Mouse (Mus musculus): ENCODE measurements around the gene Mpig6b.

Gene Mpig6b

DNA sequence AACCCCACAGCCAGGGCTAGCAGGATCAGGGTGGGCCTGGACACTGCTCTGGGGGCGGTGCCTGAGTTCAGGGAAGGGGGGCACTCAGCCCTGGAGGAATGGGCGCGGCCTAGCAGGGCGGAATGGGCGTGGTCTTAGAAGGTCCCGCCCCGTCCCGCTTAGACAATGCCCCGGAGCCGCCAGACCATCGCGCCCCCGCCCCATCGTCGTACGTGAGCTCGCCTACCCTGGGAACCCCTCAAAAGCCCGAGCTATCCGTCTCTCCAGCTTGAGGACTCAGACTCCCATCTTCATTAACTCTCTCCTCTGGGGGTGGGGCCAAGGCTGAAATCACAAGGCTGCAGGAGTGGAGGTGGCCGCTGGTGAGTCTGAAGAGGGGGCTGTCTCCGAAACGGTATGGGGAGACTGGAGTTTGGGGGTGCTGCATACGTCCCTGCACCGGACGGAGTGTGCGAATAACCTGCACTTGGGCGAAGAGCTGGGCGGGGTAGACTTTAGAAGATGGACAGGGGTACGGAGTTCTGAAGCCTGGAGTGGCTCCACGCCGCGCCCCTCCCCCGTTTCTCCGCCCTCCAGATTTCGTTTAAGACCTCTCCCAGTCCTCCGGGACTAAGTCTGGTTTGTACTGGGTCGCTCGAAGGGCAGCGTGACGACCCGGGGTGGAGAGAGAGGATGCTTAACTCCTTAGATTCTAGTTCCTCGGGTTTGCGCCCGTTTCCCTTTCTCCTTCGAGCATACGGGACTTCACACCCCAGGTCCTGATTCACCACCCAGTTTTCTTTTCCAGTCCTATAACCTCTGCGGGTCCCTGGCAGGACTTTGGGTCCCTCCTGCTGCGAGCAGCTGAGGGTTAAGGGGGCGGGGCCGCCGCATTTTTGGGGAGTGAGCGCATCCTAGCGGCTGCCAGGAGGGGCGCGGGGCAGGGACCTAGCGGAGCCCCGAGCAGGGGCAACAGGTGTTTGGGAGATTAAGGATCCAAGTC lies 6.8 kb downstream of the Mpig6b start, which contains the start of gene Ddah2:
Ddah2 (plus strand) TSS at position 125 of the 982 bp plus-strand sequence.
- DNase-seq (ENCODE audit: low spot score) = peak; percentile 62

DNA sequence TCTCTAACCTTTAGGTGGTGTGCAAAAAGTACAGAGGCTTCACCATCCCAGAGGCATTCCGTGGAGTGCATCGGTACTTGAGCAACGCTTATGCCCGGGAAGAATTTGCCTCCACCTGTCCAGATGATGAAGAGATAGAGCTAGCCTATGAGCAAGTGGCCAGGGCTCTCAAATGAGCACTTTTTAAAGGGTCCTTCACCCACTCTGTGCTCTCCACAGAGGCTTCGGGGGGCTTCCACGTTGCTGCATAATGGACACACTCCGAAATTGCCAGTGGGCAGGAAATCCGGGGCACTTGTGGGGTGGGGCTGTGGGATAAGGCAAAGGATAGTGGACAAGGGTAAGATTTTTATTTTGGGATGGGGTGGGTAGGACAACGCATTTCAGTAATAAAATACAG lies 7.7 kb downstream of the Mpig6b start:
- no peak for DNase-seq (ENCODE audit: low spot score)

DNA sequence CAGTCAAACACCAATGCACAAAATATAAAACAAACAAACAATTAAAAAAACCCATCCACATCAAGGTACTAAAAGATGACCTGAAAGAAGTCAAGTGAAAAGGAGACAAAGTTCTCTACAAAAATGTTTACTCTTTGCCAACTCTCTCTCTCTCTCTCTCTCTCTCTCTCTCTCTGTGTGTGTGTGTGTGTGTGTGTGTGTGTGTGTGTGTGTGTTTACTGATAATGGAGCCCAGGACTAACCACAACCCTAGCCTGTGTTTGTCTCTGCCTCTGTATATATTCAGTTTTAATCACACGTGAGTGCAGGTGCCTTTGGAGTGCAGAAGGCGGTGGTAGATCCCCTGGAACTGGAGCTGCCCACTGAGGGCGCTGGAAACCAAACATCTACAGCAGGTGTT lies 8.9 kb downstream of the Mpig6b start:
- DNase-seq (ENCODE audit: low spot score) = no peak

DNA sequence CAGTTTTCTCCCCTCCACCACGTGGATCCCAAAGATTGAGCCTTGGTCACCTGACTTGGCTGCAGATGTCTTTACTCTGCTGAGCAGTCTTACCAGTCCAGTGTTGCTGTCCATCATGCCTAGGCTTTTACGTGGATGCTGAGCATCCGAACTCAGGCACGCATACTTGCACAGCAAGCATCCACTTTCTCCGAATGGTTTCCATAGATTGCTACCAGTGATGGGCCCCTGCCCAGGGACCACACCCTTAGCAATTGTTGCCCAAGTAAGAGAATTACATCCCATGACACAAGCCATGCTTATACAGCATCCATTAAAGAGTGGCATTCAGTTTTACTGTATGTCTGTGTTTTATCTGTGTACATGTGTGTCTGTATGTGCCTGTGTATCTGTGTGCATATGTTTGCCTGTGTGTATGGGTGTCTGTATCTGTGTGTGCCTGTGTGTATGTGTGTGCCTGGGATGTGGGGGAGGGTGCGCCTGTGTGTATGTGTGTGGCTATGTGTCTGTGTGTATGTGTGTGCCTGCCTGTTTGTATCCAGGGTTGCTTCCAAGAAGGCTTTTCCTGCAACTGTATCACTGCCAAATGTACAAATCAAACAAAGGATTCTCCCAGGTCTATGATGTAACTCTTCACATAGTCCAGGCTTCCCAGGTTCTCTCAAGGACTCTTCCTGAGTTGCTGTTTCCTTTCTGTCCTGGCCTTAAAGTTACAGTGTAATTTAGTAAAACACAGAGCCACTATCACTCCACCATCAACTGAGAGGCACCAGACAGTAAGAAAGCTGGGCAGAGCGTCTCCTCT lies 10.1 kb downstream of the Mpig6b start:
- no peak for DNase-seq (ENCODE audit: low spot score)

DNA sequence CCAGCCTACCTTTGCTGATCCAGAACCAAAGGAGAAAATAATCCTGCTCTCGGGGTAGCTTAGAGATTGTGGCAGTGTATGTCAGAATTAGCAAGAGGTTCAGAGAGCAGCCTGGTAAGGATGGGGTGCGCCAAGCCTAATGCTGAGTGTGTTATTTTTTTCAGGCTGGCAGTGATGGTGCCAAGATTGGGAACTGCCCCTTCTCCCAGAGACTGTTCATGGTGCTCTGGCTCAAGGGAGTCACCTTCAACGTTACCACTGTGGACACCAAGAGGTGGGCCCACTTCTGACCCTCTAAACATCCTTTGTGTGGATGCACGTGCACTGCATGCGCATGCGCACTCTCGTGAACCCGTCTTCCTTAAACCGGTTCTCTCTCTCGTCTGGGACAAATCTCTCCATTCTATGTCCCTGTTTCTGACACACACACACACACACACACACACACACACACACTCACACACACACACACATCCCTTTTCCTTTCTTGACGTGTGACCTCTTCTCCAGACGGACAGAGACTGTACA lies 13.6 kb downstream of the Mpig6b start:
- no peak for DNase-seq (ENCODE audit: low spot score)

DNA sequence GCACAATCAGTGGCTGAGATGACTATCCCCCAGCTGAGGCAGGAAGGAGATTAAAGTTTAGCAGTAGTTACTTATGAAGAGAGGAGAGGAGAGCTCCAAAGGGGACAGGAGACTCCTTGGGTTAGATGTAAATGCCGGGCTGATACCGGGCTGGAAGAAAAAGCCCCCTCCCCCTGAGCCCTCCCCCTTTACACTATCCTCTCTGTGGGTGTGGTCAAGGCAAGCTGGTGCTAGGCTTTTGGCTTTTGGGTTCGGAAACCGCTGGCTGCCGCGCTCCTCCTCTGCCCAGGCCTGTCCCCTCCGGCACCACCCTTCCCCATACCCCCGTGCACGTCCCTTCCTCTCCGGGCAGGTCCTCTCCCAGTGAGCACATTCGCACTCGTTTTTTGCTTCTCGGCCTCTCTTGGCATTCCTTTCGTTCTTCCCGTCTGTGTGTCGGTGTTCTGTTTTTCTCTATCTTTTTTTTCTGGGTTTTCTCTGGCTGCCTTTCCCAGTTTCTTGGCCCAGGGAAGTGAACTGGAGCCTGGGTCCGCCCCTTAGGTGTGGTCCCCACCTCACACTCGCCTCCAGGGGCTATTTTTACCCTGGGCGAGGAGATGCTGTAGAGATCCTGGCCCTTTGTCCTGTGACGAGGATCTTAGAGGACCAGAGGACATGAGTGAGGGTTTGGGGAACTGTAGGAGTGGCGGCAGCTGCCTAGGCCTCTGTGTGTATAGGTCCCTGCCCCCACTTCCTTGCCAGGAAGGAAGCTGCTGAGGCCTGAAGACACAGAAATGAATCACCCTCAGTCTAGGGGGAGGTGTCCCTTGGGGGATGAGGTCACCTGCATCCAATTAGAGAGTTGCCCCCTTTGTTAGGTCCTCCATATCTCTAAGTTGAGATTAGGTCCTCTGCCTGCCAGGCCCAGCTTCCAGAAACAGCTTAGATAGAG lies 14.6 kb downstream of the Mpig6b start:
- DNase-seq (ENCODE audit: low spot score) = no peak

DNA sequence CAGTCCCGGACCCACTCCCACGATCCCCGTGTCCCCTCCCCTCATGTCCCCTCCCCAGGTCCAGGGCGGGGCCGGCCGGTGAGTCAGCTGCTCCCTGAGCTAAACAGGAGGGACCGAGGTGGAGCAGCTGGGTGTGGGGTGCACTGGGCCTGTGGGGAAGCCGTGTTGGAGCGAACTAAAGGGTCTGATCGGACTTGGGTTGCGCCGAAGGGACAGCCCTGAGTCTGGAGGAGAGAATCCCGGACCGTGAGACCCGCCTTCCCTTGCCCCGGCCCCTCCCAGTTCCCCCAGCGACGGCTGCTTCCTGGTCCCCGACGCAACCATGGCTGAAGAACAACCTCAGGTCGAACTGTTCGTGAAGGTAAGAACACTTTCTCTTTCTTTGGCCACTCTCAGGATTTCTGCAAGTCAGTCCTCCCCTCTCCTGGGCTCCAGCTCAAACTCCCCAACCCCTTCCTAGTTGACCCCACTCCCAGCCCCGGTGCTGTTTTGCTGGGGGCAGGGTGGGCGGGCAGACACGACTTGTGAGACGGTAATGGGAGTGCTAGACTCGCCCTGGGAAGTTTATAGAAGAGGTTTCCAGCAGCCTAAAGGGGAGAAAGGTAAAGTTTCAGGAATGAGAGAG lies 15.7 kb downstream of the Mpig6b start:
- no peak for DNase-seq (ENCODE audit: low spot score)

DNA sequence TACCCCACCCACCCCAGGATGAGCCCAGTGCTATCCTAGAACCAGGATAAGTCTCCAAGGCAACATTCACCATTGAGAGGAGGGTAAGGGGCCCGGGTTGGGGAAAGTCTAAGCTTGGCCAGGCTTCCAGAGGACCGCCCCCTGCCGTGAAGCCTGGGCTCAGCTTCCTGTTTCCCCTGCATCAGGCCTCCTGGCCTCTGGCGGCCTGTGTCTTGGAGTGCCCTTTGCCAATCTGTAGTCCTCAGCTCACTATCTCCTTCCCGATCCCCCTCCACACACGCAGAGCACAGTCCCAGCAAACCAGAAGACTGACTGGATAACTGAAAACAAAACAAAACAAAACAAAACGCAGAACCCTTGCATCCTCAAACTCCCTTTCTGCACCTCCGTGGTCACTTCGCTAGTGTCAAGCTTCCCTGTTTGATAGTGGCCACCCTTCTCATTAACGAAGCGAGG lies 16.4 kb downstream of the Mpig6b start, which contains the start of gene Clic1:
Clic1 (plus strand) TSS at position 406 of the 456 bp plus-strand sequence.
- no peak for DNase-seq (ENCODE audit: low spot score)

DNA sequence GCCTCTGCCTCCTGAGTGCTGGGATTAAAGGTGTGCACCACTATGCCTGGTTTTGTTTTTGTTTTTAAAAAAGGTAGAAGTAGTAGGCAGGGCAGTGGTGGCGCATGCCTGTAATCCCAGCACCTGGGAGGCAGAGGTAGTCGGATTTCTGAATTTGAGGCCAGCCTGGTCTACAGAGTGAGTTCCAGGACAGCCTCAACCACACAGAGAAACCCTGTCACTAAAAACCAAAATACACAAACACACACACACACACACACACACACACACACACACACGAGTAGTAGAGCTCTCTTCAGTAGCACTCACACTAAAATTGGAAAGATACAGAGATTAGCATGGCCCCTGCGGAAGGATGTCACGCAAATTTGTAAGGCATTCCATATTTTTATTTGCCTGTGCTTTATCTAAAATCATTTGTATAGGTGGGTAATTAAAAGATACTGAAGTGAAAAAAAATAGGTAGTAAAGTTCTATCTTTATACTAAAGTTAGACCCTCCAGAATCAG lies 17.0 kb downstream of the Mpig6b start:
- no peak for DNase-seq (ENCODE audit: low spot score)

DNA sequence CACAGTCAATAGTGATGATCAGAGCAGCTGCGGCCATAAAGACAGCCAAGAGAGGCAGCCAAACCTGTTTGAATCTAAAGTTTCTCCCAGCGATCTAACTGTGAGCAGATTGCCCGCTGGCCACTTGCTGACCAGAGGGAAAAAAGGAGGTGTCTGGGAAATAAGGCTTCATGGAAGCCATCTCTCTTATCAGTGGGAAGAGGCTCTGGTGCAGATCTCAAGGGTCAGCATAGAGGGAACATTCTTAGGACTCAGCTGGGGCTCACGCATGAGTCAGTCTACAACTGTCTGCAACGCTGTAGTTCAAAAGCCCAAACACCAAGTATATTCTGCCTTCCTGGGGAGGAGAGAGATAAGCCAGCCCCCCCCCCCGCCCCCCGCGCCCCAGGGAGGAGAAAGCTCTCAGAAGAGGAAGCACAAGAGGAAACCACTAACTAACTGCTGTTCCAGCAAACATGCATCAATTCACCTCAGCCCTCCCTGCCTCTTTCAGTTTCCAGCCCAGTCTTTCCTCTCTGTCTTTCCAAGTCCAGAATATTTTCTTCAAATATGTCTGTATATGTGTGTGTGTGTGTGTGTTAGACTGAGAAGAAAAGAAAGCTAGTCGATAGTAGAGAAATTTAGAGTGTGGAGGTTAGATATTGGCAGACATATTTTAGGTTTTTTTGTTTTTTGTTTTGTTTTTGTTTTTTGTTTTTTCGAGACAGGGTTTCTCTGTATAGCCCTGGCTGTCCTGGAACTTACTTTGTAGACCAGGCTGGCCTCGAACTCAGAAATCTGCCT lies 17.6 kb downstream of the Mpig6b start:
- DNase-seq (ENCODE audit: low spot score) = no peak

DNA sequence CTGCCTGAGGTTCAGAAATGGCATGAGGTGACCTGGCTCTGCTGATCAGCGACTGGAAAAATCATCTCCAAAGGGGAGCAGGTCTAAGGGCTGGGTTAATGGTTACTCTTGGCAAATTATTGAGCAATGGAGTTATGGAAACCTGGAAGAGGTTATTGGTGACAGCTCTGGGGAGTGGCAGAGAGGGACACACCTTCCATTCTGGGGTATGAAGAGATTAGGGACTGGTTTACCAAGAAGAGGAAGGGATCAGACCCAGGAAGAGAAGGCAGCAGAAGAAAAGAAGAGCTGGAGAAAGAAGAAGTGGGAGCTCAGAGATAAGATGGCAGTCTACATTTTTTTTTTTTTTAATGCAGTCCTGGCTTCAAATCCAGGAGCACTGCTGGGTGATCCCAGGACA lies 18.3 kb downstream of the Mpig6b start:
- DNase-seq (ENCODE audit: low spot score) = no peak

DNA sequence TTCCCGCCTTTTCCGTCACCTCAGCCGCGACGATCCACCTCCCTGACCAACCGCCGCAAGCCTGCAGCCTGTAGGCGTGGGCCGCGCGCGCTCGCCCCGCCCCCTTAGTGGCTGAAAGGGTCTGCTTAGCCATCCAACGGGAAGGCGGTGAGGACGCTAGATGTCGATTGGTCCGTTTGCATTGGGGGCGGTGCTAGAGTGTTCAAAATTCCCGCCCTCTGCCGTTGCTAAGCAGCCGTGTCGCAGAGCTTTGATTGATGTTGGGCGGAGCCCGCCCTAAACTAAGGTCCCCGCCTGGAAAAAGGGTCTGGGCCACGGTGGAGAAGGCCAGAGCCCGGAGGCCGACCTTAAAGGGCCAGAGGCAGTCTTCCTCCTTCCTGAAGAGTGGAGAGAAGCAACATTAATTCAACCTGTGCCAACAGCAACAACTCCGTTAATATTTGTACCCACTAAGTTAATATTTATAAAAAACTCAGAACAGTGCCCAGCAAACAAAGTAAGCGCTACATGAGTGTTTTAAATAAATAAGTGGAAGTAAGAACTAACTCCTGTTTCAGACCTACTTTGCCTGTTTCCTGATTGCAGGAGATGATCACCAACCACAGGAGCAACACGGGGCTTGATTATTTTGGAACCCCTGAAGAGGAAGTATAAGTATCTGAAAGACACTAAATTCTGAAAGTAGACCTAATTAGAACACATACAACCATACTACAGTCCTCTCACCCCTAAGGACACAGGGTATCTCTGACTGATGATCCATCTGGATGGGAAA lies 19.1 kb downstream of the Mpig6b start, which contains the start of gene Msh5:
Msh5 (minus strand) TSS at position 65 of the 775 bp plus-strand sequence.
- DNase-seq (ENCODE audit: low spot score) = peak; percentile 84

DNA sequence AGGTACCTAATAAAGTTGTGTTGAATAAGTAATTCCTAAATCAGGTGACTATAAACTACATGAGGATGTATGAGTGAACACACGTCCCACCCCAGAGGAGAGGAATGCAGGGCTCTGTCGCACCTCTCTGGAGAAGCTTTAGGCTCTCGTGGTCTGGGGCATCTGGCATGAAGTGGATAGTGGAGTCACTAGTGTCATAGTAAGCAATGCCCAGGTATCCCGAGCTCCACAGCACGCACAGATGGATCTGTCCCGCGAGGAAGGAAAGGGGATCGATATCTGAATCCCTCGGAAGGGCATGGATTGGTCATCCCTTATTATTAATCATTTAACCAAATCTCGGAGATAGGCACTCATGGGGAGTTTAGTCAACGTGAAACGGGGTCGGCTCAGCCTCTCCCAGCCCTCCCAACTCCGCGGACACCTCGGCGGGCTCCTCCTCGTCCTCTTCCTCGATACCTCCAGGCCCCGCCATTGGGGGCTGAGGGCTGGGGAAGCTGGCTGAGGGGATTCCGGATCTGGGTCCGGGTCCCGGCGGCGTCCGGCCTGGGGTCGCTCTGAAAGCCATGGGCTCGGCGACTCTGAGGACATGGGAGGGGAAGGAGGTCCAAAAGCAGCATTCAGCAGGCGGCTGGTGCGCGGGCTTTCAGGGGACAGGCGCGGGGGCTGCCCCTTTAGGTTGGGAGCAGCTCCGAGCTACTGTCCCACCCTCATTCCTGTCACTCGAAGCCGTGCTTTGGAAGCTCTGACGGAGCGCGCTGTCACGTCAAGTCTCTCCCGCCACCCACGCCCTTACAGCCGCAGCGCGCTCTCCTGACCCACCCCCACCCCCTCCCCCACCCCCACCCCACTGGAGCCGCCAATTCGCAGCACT lies 19.9 kb downstream of the Mpig6b start:
- no peak for DNase-seq (ENCODE audit: low spot score)

DNA sequence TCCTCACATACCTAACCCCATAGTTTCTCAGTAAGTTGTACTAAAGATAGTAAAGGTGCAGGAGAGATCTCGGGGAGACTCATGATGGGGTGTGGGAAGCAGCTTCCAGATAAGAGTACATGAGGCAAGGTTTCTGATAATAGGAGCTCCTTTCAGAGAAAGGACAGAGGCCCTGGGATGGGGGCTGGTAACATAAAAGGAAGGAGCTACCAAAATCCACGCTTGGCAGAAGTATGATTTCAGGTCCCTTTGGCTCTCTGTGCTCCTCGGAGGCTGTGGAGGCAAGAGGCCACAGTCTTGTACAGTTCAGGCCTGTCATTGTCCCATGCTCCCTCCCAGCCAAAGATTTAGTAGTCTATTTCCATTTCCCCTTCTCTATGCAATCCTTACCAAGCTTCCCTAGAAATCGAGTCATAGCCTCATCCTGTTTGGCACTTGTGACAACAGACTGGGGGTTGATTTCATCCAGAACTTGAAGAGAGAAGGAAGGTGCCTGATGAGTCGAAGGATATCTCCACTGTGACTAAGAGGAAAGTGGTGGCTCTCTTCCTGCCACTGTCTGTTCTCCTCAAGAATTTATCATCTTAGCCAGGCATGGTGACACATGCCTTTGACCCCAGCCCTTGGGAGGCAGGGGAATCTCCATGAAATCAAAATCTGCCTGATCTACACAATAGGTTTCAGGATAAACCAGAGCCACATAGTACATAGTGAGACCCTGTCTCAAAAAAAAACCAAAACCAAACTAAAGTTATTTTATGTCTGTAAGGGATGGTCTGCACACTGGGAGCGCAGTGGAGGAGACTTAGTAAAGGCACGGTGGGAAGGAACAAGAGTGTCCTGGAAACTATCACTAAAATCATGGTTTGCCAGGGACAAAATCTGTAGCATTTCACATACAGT lies 20.8 kb downstream of the Mpig6b start:
- no peak for DNase-seq (ENCODE audit: low spot score)

DNA sequence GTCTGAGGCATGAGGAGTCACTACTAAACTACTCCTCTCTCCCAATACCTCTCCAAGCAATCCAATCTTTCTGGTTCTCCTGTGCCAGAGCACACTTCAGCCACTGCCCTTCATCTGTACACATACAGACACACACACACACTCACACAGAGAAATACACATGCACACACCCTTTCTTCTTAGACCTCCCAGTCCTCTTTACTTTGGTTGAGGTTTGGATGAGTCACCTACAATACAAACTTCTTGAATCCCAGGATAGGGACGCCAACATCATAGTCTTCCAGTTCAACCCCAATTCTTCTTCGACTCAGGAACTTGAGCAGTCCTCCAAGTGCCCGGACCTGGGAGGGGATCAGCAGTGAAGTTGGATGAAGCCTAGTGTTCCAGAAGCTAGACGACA lies 22.2 kb downstream of the Mpig6b start:
- DNase-seq (ENCODE audit: low spot score) = no peak

DNA sequence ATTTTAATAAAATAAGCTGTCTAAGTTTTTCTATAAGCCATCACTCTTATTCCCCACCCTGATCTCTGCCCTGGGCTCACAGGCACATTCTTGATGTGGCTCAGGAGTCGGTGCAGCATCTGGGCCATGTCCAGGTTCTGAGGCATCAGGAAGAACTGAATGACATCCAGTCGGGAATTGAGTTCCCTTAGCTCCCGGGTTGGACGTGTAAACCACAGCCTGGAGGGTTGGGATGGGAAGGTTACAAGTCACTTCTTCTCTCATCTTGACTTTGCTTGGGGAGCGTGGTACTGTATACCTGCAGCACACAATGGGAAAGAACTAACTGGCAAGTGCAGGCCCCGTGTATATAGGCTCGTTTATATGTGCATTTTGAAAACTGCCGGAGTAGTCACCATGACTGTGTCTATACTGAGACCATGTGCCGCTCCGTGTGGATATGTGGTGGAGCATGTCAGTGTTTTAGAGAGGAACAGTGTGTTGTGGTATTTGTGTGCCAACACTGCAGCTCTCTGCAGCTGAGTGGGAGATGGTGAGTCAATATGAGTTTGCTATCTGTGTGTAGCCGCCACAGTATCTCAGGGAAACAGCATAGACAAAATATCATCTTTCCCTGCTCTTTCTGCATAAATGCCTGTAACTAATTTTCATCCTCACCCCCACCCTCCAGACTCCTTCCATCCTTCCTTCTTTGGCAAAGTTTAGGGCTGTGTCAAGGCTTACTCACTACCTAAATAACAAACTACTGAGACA lies 26.7 kb downstream of the Mpig6b start:
- no peak for DNase-seq (ENCODE audit: low spot score)
